Mouse (Mus musculus): ENCODE measurements around the gene Scarb2. TPM values are rescaled to one million over a fixed set of nuclear protein-coding genes. Genes with fewer than 3 reads are reported as not detected.

Gene Scarb2
- polyA plus RNA-seq, 1 experiment from 2014 or later, result 8.2 TPM

DNA sequence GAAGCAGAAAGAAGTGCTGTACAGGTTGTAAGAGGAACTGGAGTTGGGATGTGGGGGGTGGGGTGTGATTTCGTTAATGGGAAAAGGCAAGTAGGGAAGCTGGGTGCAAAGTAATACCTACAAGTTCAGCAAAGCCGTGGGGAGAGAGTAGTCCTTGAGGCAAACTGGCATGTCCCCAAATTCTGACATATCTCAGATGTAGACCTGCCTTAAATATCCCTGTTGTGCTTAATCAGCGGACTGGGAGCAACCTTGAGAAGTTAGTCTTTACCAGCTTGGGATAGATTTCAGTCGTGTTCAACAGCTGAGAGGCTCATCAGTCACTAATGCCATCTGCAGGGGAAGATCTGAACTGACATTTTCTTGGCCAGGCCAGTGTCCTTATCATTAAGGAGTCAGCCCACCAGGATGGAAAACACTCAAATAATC is 318 bp downstream of the Scarb2 start:
- peak overlapping the region; percentile 50; the same call in 1 of the 2 replicates for H3K9ac ChIP-seq
- WGBS, result 25% methylated on average over 4 of the region's 4 CpGs

DNA sequence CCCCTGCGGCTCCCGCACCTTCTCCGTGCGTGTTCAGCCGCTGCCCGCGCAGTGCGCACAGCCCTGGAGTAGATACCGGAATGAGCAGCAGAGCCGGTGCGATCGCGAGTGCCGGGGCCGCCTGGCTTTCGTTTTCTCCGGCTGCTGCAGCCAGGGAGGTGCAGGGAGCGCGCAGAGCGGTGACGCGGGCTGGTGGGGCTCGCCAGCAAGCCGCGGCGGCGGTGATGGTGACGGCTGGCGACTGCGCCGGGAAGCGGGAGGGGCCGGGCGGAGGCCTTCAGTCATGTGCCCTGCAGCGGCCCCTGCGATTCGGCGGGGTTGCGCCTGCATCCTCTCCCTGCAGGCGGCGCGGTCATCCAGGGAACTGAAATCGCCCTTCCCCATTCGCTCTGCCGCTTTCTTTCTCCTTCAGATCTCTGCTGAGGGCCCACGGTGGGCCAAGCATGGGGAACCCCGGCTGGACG is 1.2 kb downstream of the Scarb2 start:
- no peaks in the 10 kb centered on the region for H3K36me3 ChIP-seq
- H3K4me1 ChIP-seq, result peaks cover 12% of the 10 kb centered on the region
- under 1% methylated on average over 47 of the region's 48 CpGs for WGBS
- H3K9me3 ChIP-seq, result no peaks in the 10 kb centered on the region
- peak overlapping the region; percentile 79 for H3K9ac ChIP-seq
- H3K27ac ChIP-seq, result peak overlapping the region; percentile 92
- ATAC-seq (ENCODE audit: insufficient number of reproducible peaks, insufficient read depth, low FRiP score, low TSS enrichment), result peak; percentile 96
- peak overlapping the region; percentile 85 for H3K4me2 ChIP-seq (replicated peaks)
- H3K27me3 ChIP-seq, result no peaks in the 10 kb centered on the region
- peak overlapping the region; percentile 67 for H3K4me3 ChIP-seq

More for the DNA sequence above, 318 bp downstream of the Scarb2 start:
- peaks cover 12% of the 10 kb centered on the region for H3K4me1 ChIP-seq
- no peaks in the 10 kb centered on the region for H3K27me3 ChIP-seq
- peak overlapping the region; percentile 92; the same call in 1 of the 2 replicates for H3K27ac ChIP-seq
- no peaks in the 10 kb centered on the region for H3K36me3 ChIP-seq
- H3K4me2 ChIP-seq (replicated peaks), result peak overlapping the region; percentile 85
- 0 out of 2 replicates have a peak overlapping the region, but pooled peaks have one; percentile 67 for H3K4me3 ChIP-seq
- H3K9me3 ChIP-seq, result no peaks in the 10 kb centered on the region
- no peak for ATAC-seq (ENCODE audit: insufficient number of reproducible peaks, insufficient read depth, low FRiP score, low TSS enrichment)

DNA sequence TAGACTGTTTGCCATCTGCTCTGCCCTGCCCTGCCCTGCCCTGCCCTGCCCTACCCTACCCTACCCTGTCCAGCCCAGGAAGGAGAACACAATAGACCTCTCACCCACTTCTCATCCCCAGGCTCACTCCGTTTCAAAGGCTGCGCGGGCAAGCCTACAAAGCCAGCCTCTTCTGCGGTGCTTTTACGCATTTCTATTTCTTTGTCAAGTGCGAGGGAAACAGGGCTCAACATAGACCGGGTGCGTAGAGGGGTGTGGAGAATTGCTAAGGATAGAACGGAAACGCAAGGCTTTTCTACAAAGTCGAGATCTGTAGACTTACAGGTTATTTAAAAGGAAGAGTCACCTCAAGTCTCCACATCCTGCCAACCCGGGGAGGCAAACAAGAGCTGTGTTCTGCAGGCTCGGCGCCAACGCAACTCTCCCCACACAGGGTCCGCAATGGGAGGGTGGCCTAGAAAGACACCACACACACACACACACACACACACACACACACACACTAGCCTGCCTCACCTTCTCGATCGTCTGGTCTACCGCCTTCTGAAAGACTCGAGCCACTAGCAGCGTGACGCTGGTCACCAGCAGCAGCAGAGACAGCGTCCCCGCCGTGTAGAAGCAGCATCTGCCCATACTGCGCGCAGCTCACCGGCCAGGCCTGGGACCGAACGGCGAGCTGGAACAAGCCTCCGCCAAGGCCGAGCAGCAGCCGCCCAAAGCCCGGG is 1.8 kb downstream of the Scarb2 start:
- H3K36me3 ChIP-seq, result no peaks in the 10 kb centered on the region
- H3K27me3 ChIP-seq, result no peaks in the 10 kb centered on the region
- ATAC-seq (ENCODE audit: insufficient number of reproducible peaks, insufficient read depth, low FRiP score, low TSS enrichment), result peak; percentile 81
- peaks cover 12% of the 10 kb centered on the region for H3K4me1 ChIP-seq
- no peaks in the 10 kb centered on the region for H3K9me3 ChIP-seq
- H3K9ac ChIP-seq, result peak overlapping the region; percentile 79
- peak overlapping the region; percentile 92 for H3K27ac ChIP-seq
- under 1% methylated on average over 35 of the region's 35 CpGs for whole genome bisulfite sequencing
- peak overlapping the region; percentile 85 for H3K4me2 ChIP-seq (replicated peaks)
- peak overlapping the region; percentile 67 for H3K4me3 ChIP-seq

DNA sequence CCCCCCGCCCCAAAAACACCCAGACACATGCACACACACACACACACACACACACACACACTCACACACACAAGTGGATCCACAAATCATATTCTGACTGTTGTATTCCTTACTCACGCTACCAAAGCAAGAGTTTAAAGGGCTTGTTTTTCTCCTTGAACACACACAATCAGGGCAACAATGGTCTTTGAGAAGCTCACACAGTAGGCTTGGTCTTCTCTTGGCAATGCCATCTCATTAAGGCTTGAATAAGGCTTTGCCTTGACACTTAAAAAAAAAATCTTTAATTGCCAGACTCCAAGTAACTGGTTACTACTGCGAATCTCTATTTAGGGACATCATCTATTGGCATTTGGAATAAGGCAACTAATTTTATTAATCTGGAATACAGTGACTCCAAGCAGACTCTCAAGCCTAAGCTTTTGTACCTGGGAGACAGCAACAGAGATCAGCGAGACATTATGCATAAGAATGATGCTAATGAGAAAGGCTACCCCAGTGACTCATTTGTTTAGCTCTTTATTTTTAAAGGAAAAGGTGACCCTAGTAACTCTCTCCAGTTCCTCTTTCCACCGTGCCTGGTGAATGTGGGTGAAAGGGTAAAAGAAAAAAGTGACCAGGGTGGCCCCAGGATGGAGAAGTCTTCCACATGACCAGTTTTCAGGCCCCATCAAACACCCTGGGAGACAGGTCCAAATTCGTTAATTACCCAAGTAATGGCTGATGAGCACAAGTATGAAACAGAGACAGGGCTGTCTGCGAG is 2.6 kb downstream of the Scarb2 start:
- no peak for ATAC-seq (ENCODE audit: insufficient number of reproducible peaks, insufficient read depth, low FRiP score, low TSS enrichment)
- Histone ChIP-seq H3K4me1 (peaks cover 14% of the 10 kb centered on the region), H3K27ac (no peak overlapping the region), H3K4me3 (peak overlapping the region; percentile 67), H3K27me3 (no peaks in the 10 kb centered on the region), H3K9me3 (no peaks in the 10 kb centered on the region), H3K4me2 (replicated peaks) (peak overlapping the region; percentile 85), H3K36me3 (no peaks in the 10 kb centered on the region), H3K9ac (peak overlapping the region; percentile 79)
- 38% methylated on average over 7 of the region's 7 CpGs for WGBS

DNA sequence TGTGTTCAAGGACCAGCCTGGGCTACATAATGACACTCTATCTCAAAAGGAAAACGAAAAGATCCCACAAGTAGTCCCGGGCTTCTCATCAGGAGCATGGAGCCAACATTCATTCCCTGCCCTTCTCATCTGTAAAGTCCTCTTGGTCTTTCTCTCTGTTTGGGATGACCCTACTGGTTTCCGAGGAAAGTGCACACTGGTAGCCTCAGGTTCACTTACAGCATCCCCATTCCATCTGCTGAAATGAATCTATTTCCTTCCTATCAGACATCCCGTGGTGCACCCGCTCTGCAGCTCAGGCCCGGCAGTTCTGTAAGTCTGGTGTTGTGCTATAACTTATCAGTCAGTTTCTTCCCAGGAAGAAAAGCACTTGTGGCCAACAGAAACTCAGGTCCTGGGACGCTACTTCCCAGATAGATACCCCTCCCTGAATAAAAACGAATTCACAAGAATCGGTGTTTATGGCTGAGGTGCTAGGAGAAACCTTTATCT is 3.2 kb downstream of the Scarb2 start:
- Histone ChIP-seq H3K36me3 (no peaks in the 10 kb centered on the region), H3K27me3 (no peaks in the 10 kb centered on the region), H3K9ac (no peak overlapping the region), H3K9me3 (no peaks in the 10 kb centered on the region), H3K4me1 (peaks cover 20% of the 10 kb centered on the region), H3K4me2 (replicated peaks) (peak overlapping the region; percentile 85), H3K4me3 (no peak overlapping the region), H3K27ac (no peak overlapping the region)
- WGBS, result 79% methylated on average over 9 of the region's 9 CpGs
- no peak for ATAC-seq (ENCODE audit: insufficient number of reproducible peaks, insufficient read depth, low FRiP score, low TSS enrichment)

DNA sequence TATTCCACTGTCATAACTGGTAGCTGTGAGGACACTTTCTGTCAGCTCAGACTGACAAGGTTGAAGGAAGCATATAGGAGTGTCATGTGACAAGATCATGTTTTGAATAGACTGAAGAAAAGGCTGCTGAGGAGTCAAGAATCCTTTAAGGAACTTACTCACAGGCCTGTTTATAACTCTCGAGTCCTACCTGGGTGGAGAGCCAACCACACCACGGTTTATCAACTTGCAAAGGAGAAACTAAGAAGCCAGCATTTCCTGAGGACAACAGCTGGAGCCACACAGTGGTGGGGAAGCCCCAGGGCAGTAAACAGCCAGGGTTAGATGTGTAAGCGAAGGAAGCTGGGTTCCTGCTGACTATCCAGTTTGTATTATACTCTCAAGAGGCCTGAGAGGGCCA is 7.3 kb downstream of the Scarb2 start:
- ATAC-seq (ENCODE audit: insufficient number of reproducible peaks, insufficient read depth, low FRiP score, low TSS enrichment), result no peak
- H3K9ac ChIP-seq, result no peak overlapping the region

DNA sequence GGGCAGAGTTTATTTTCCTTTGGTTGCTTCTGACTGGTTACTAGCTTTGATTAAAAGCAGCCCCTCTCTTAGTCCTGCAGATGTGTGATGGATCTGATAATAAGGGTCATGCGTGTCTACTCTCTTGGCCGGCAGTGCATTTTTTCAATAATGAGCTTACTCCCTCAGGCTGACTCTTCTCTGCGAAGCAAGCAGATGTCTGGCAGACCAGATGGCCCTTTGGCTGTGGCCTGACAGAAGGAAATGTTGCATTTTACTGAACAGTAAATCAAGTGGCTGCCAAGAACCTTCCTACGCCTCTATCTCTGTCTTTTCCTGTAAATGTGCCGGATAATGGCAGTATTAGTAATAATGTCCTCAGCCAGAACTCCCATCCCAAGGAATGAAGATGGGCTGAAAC is 8.0 kb downstream of the Scarb2 start:
- Histone ChIP-seq H3K9me3 (no peaks in the 10 kb centered on the region), H3K9ac (no peak overlapping the region), H3K27ac (no peak overlapping the region), H3K4me2 (replicated peaks) (no peak overlapping the region), H3K36me3 (no peaks in the 10 kb centered on the region), H3K27me3 (no peaks in the 10 kb centered on the region), H3K4me1 (peaks cover 13% of the 10 kb centered on the region; the same call in 1 of the 2 replicates), H3K4me3 (no peak overlapping the region)
- no peak for ATAC-seq (ENCODE audit: insufficient number of reproducible peaks, insufficient read depth, low FRiP score, low TSS enrichment)
- WGBS, result 30% methylated on average over 5 of the region's 5 CpGs

More for the DNA sequence above, 7.3 kb downstream of the Scarb2 start:
- Histone ChIP-seq H3K4me1 (peaks cover 12% of the 10 kb centered on the region; the same call in 1 of the 2 replicates), H3K4me2 (replicated peaks) (no peak overlapping the region), H3K27me3 (no peaks in the 10 kb centered on the region), H3K27ac (no peak overlapping the region), H3K4me3 (no peak overlapping the region), H3K9me3 (no peaks in the 10 kb centered on the region), H3K36me3 (no peaks in the 10 kb centered on the region)
- WGBS, result 28% methylated on average over 3 of the region's 3 CpGs

DNA sequence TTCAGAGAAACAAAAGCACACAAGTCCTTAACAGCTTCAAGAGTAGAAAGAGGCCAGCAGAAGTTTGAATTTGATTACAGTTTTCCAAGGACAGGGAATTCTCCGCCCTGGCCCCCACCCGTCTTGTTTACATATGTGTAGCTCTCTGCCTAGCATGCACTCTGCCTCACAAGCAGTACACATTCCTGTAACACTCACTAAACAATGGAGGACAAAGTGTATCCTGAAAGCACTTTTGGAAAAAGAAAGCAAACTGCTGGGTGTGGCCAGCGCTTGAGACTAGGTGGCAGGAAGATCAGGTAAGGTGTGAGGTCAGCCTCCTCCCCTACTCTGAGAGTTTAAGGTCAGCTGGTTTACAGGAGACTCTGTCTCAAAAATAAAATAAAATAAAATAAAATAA is 8.4 kb downstream of the Scarb2 start:
- no peaks in the 10 kb centered on the region for H3K27me3 ChIP-seq
- ATAC-seq (ENCODE audit: insufficient number of reproducible peaks, insufficient read depth, low FRiP score, low TSS enrichment), result no peak
- H3K4me2 ChIP-seq (replicated peaks), result no peak overlapping the region
- H3K9ac ChIP-seq, result no peak overlapping the region
- H3K36me3 ChIP-seq, result no peaks in the 10 kb centered on the region
- H3K9me3 ChIP-seq, result no peaks in the 10 kb centered on the region
- WGBS, result 59% methylated on average over 3 of the region's 3 CpGs
- H3K4me1 ChIP-seq, result peaks cover 13% of the 10 kb centered on the region; the same call in 1 of the 2 replicates
- H3K4me3 ChIP-seq, result no peak overlapping the region
- H3K27ac ChIP-seq, result no peak overlapping the region

DNA sequence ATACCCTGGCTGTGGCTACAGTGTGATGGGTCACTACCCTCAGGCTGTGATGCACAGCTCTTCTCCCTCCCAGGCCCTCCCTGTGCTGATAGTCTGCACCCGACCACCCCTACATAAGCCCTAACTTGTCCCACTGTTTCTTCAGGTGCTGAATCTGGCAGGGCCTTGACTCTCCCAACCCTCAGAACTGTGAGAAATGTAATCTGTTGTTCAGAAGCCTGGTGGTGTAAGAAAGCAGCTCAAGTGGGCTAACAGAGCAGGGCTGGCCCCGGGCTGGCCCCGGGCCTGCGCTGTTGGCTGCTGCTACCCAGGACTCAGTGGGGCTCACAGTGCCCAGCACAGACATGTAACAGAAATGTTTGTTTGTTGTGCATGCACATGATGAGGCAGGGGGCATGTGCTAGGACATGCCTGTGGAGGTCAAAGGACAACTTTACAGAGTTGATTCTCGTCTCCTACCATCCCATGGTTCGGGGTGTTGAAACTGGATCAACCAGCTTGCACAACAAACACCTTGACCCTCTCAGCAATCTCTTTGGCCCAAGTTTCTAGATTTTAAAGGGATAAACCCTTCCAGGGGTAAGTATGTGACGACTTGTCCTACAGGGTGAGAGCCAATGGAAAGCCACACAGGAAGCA is 10.7 kb downstream of the Scarb2 start:
- no peak for ATAC-seq (ENCODE audit: insufficient number of reproducible peaks, insufficient read depth, low FRiP score, low TSS enrichment)
- no peaks in the 10 kb centered on the region for H3K9me3 ChIP-seq
- H3K27me3 ChIP-seq, result no peaks in the 10 kb centered on the region
- H3K4me2 ChIP-seq (replicated peaks), result no peak overlapping the region
- H3K27ac ChIP-seq, result no peak overlapping the region
- WGBS, result 78% methylated on average over 7 of the region's 7 CpGs
- H3K9ac ChIP-seq, result no peak overlapping the region
- peaks cover 14% of the 10 kb centered on the region; the same call in 1 of the 2 replicates for H3K4me1 ChIP-seq
- no peak overlapping the region for H3K4me3 ChIP-seq
- H3K36me3 ChIP-seq, result no peaks in the 10 kb centered on the region

DNA sequence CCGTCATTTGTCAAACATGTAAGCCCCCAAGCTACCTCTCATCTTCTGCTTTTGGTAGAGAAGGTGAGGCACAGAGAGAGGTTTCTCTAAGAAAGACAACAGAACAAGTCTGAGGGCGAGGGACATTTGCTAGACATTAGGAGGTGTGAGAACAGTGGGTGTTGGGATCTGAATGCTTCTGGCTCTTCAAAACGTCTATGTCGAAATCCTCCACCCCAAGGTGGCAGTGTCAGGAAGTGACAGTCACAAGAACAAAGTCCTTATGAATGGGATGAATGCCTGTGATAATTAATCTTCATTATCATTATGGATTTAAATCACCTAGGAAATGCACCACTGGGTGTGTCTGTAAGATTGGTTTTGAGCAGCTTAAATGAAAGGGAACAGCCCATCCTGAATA is 11.3 kb downstream of the Scarb2 start:
- no peak overlapping the region for H3K4me3 ChIP-seq
- H3K27me3 ChIP-seq, result no peaks in the 10 kb centered on the region
- no peak overlapping the region for H3K9ac ChIP-seq
- no peak overlapping the region for H3K27ac ChIP-seq
- ATAC-seq (ENCODE audit: insufficient number of reproducible peaks, insufficient read depth, low FRiP score, low TSS enrichment), result no peak
- WGBS, result 44% methylated on average over 4 of the region's 4 CpGs
- H3K36me3 ChIP-seq, result no peaks in the 10 kb centered on the region
- H3K4me1 ChIP-seq, result peaks cover 18% of the 10 kb centered on the region; the same call in 1 of the 2 replicates
- no peak overlapping the region for H3K4me2 ChIP-seq (replicated peaks)
- H3K9me3 ChIP-seq, result no peaks in the 10 kb centered on the region

DNA sequence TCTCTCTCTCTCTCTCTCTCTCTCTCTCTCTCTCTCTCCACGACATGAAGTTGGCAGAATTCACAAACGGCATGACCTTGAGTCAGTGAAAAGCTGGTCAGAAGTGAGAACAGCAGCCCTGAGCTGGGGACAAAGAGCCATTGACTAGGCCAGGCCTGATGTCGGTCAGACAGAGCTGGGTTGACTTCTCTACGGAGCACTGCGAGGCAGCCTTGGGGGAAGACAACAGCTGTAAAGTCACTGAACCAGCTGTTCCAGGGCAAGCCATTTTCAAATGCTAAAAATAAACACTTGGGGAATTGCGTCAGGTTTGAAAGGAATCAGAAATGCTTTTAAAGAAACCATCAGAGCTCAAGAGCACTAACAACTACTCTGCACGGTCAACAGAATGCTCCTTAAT is 13.2 kb downstream of the Scarb2 start:
- Histone ChIP-seq H3K9ac (no peak overlapping the region), H3K27ac (peak overlapping the region; percentile 47; the same call in 1 of the 2 replicates), H3K4me3 (no peak overlapping the region), H3K9me3 (no peaks in the 10 kb centered on the region), H3K4me2 (replicated peaks) (no peak overlapping the region), H3K27me3 (no peaks in the 10 kb centered on the region), H3K4me1 (peaks cover 21% of the 10 kb centered on the region), H3K36me3 (no peaks in the 10 kb centered on the region)
- ATAC-seq (ENCODE audit: insufficient number of reproducible peaks, insufficient read depth, low FRiP score, low TSS enrichment), result no peak
- WGBS, result 32% methylated on average over 7 of the region's 7 CpGs
